Mouse (Mus musculus) Patski (cell line): Measurements from ENCODE around the gene 5730409E04Rik. TPM values are rescaled to one million over a fixed set of nuclear protein-coding genes. Genes with fewer than 3 reads are reported as not detected.
A peak's percentile ranks its signal among the peaks of the same experiment; 100 is the strongest.

Experiments used
- ATAC-seq: fragments of 100-300 bp; one replicate; pipeline ENCODE4 v1.8.0; 2021
- CTCF ChIA-PET: fragments of 350-600 bp; sonication (Branson Sonifier 250); formaldehyde crosslinking; loops from one replicate; lab custom pipeline; 2022; ENCODE audit warnings: inconsistent platforms; lab: Charles Lee
- POLR2A ChIA-PET: fragments of 350-600 bp; sonication (Branson Sonifier 250); formaldehyde crosslinking; loops from one replicate; lab custom pipeline; 2022; ENCODE audit warnings: antibody characterized with exemption, inconsistent platforms; lab: Charles Lee
- DNase-seq: peaks from one replicate; pipeline ENCODE4 v3.0.0-alpha.2; 2011; ENCODE audit warnings: low read depth, low spot score
- H3K27me3 ChIP-seq: fragments of 371-371 bp; one replicate; pipeline ENCODE4 v1.5.1; 2021
- CTCF ChIP-seq: fragments of 100-300 bp; IDR thresholded peaks from one replicate; pipeline ENCODE4 v1.5.1; 2021
- in situ Hi-C: fragments of 300-500 bp; cut with MboI; formaldehyde crosslinking; loops from 3 replicates; pipeline ENCODE4 v1.11.1; 2018; ENCODE audit warnings: low pct_unique_long_range_greater_than_20kb, mixed read lengths
- polyA plus RNA-seq: library from polyadenylated mRNA; unstranded; gene quantifications from one replicate; pipeline ENCODE4 v1.2.3, GENCODE M21; 2021

The 5730409E04Rik gene
- polyA plus RNA-seq, 1 experiment from 2014 or later: 10.7 TPM

DNA sequence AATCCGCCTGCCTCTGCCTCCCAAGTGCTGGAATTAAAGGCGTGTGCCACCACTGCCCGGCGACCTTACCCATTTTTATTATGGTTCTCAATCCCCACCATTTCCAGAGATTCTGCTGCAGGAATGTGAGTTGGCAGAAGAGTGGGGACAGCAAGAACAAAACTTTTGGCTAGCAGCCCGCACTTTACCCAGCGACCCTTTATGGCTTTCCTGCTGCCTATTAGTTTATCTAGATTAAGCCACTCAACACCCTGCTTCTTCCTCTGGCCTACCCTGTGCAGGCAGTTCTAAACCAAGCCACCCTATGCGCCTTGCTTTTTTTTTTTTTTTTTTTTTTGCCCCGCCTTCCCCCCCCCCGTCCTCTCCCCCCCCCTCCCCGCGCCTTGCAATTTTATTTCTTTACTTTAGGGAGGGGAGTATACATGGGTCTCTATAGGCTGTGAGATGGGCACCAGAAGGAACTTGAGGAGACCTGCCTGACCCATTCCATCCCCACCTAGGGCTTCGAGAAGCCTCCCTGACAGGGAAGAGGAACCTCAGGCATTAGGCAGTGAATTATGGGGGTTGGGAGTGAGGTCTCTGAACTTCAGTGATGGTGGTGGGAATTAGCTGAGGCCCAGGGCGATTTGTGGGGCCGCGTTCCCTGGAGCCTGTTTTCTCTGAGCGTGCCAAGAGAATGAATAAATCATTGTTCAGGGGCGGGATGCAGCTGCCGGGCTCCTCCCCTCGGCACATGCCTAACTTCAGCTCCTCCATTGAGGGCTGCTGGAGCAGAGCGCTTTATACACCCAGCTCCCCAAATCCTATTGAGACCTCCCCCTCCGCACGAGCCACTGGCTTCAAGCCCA is 7.8 kb upstream of the 5730409E04Rik start:
- in situ Hi-C loops: loop anchor here (10.0 kb wide), 1 partner anchor 233 kb away; no protein-coding TSS in a partner anchor

DNA sequence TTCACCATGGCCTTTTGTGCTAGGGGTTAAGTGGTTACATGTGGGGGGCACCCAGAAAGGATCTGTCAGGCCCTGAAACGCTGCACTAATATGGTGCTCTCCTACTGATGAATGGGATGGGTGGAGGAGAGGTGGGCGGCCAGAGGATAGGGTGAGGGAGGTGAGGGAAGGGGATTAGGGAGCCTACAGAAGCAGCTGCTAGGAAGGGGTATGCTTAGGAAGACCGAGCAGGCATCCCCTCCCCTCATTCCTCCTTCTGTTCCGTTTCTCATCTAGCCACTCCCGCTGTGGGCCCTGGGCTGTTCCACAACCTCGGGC is 7.2 kb upstream of the 5730409E04Rik start:
- ChIA-PET POLR2A (no interaction called here), CTCF (no interaction called here)
- in situ Hi-C loops: loop anchor here (10.0 kb wide), 1 partner anchor 232 kb away; no protein-coding TSS in a partner anchor
- TF ChIP-seq CTCF: no peak
- no peaks in the 10 kb centered on the region for H3K27me3 ChIP-seq
- ATAC-seq: no peak
- no peak for DNase-seq

More for the DNA sequence above, 7.8 kb upstream of the 5730409E04Rik start:
- DNase-seq: no peak
- no peak for ATAC-seq
- ChIA-PET CTCF (interaction anchor here (1.8 kb wide), 3 partner anchors 19 to 237 kb away, joined by 4 to 9 read pairs (median 7); no protein-coding TSS in a partner anchor), POLR2A (no interaction called here)
- no peak for TF ChIP-seq CTCF
- no peaks in the 10 kb centered on the region for H3K27me3 ChIP-seq

DNA sequence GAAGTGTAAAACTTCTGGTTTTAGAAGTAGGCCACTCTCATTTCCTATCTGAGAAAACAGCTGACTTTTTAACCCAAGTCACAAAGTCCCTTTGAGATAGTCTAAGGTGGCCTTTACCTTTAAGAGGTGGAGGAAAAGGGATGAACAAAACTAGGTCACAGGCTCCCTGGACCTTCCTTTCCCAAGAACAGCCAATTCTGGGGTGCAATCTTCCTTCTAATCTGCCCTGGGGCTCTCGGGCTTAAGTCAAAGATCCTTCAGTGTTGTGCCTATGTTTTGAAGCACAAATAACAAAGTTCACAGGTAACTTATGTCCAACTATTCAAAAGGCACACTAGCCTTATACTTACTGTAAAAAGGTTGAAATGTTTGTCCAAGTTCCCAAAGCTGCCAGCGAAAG is 5.5 kb upstream of the 5730409E04Rik start:
- ChIA-PET POLR2A (no interaction called here), CTCF (no interaction called here)
- no peak for TF ChIP-seq CTCF
- ATAC-seq: no peak
- no peaks in the 10 kb centered on the region for H3K27me3 ChIP-seq
- in situ Hi-C loops: loop anchor here (10.0 kb wide), 1 partner anchor 231 kb away; no protein-coding TSS in a partner anchor
- DNase-seq: no peak

DNA sequence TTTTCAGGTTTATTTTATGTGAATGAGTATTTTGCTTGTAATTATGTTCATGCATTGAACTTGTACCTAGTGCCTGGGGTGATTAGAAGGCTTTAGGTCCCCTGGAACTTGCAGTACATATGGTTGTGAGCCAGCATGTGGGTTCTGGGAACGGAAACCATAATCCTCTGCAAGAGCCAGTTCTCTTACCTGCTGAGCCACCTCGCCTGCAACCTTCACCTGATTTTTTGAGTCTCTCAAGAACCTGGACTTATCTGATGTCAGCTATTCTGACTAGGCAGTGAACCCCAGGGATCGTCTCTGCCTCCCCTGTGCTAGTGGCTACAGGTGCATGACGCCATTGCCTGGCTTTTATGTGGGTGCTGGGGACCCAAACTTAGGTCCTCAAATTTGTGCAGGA is 3.9 kb upstream of the 5730409E04Rik start:
- ChIA-PET CTCF (no interaction called here), POLR2A (no interaction called here)
- no peak for TF ChIP-seq CTCF
- DNase-seq: no peak
- no peak for ATAC-seq
- H3K27me3 ChIP-seq: no peaks in the 10 kb centered on the region
- in situ Hi-C loops: loop anchor here (5.0 to 10.0 kb wide), 2 partner anchors 137 to 229 kb away; no protein-coding TSS in a partner anchor

DNA sequence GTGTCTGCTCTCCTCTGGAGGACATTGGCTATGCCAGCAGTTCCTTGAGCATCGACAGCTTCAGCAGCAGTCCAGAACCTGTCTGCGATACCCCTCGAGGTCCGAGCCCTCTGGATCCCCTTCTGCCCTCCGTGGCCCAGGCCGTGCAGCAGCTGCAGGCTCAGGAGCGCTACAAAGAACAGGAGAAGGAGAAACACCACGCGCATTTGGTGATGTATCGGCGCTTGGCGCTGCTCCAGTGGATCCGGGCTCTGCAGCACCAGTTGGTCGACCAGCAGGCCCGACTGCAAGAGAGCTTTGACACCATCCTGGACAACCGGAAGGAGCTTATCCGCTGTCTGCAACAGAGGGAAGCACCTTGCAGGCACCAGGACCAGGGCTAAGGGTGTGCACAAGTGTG is 2.4 kb downstream of the 5730409E04Rik start:
- CTCF ChIA-PET: no interaction called here
- no peak for DNase-seq
- TF ChIP-seq CTCF: no peak
- in situ Hi-C loops: no loop called here
- POLR2A ChIA-PET: no interaction called here
- no peak for ATAC-seq
- H3K27me3 ChIP-seq: no peaks in the 10 kb centered on the region

DNA sequence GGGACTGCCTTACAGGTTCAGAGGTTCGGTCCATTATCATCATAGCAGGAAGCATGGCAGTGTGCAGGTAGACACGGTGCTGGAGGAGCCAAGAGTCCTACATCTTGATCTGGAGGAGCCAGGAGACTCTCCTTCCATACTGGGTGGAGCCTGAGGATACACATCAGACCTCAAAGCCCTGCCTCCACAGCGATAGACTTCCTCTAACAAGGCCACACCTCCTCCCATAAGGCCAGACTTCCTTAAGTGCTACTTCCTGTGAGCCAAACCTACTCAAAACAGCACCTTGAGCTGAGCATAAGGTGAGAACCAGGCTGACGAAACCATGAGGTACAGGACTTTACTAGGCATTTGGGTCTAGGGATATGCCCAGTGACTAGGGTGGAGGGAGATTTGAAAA is 6.7 kb downstream of the 5730409E04Rik start:
- CTCF ChIA-PET: no interaction called here
- POLR2A ChIA-PET: no interaction called here
- H3K27me3 ChIP-seq: peaks cover 3% of the 10 kb centered on the region
- in situ Hi-C loops: no loop called here
- ATAC-seq: no peak
- no peak for DNase-seq
- TF ChIP-seq CTCF: no peak

DNA sequence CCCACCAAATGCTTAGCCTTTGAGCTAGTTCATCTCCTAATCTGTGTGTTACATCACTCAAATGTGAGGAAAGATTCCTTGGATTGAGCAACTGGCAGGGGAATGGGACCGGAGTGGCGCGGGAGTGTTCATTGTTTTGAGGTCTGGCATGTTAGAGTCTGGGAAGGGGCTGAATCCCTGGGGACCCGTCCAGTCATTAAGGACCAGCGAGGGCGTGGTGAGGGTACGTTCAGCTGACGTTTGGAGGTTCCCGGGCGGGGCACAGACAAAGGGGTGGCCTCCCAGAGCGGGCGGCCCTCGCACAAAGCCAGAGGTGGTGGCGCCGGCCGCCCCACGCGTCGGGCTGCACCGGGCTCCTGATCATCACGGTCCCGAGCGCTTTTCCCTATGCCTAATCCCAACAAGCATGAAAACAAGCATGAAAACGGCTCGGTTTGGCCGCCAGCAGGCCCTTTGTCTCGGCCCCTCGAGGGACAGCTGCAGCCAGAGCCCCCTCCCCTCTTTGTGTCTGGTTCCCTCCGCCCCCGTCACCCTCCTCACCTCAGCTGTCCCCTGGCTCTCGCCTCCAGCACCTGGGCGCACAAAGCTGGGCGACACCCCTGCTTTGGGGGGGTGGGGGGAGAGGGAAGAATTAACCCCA is 10.2 kb downstream of the 5730409E04Rik start:
- in situ Hi-C loops: no loop called here
- peaks cover 3% of the 10 kb centered on the region for H3K27me3 ChIP-seq
- POLR2A ChIA-PET: no interaction called here
- ATAC-seq (no peak), DNase-seq (no peak)
- no peak for TF ChIP-seq CTCF
- CTCF ChIA-PET: interaction anchor here (1.0 kb wide), 2 partner anchors 20 to 624 kb away, joined by 3 read pairs; partner anchors contain the start of gene Smim12

DNA sequence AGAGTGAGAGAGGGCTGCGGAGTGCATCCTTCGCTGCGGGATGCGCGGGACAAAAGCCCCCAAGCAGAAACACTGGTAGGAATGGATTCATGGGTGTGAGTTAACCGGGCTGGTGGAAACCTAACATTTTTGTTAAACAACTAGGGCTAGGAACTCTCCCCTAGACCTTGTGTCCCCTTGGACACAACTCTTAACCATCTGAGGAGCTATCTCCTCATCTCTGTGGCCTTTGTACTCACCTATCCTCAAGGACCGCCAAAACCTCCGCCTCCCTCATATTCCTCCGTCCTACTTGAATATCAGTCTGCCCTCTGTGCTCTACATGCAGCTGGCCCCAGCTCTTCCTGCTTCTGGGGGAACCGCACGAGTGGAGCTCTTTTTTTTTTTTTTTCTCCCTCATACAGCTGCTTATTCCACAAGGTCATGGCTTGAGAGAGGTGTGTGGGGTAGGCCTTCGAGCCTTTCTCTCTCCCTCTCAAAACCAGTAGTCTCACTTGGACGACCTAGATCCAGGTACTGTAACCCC is 10.8 kb downstream of the 5730409E04Rik start:
- H3K27me3 ChIP-seq: peaks cover 3% of the 10 kb centered on the region
- CTCF ChIA-PET: interaction anchor here (1.0 kb wide), 1 partner anchor 21 kb away, joined by 3 read pairs; no protein-coding TSS in a partner anchor
- POLR2A ChIA-PET: no interaction called here
- no peak for DNase-seq
- in situ Hi-C loops: no loop called here
- no peak for TF ChIP-seq CTCF
- ATAC-seq: no peak

DNA sequence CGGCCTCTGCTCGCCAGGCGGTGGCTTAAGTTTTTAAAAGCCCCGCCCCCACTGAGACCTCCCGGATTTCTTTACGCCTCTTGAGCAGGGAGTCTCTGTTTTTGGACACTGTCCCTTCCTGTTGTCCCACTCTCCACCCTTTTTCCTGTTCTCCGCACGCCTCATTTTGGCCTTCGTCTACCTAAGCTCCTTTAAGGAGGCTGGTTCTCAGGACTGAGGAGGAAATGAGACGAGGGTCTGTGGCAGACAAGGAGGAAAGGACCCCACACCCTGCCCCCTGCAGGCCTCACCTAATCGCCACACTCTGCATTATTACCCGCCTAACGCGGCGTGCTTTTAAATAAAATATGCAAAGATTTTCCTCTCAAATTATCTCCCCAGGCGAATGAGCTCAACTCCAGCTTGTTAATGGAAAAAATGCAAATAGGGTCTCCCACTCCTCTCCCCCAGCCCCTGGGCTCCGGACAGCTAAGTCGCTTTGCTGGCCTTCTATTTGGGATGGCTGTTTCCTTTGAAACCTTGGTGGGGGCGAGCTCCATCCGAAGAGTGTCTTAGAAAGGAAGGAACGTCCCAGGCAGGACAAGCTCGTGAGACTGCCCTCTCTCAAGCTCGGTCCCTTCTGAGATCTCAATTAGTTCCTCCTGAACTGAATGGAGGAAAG is 17.5 kb downstream of the 5730409E04Rik start:
- H3K27me3 ChIP-seq: no peaks in the 10 kb centered on the region
- TF ChIP-seq CTCF: no peak
- ChIA-PET CTCF (no interaction called here), POLR2A (no interaction called here)
- ATAC-seq (no peak), DNase-seq (no peak)
- in situ Hi-C loops: no loop called here

DNA sequence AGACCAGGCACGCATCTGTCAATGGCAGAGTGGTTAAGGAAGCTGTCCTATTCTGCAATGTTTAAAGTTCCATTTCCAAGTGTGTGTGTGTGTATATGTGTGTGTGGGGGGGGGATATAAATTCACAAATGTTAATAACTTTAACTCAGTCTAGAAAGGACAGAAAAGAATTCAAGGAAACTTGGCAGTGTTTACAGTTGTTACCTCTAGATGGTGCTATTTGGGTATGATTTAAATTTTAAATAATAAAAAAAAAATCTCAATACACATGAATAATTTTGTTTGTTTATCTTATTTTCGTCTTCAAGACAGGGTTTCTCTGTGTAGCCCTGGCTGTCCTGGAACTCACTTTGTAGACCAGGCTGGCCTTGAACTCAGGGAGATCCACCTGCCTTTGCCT is 22.3 kb downstream of the 5730409E04Rik start:
- POLR2A ChIA-PET: no interaction called here

More for the DNA sequence above, 22.3 kb downstream of the 5730409E04Rik start:
- CTCF ChIA-PET: no interaction called here
- ATAC-seq (no peak), DNase-seq (no peak)
- in situ Hi-C loops: no loop called here
- peak; percentile 43 for TF ChIP-seq CTCF
- H3K27me3 ChIP-seq: peaks cover 11% of the 10 kb centered on the region
